Mouse (Mus musculus): ENCODE data around the gene Cyp19a1. TPM values are rescaled to one million over a fixed set of nuclear protein-coding genes. Genes with fewer than 3 reads are reported as not detected.
A peak's percentile ranks its signal among the peaks of the same experiment; 100 is the strongest.

The Cyp19a1 gene
- total and polyA plus RNA-seq, 2 experiments from 2014 or later: 0.19 TPM; not detected in 1

DNA sequence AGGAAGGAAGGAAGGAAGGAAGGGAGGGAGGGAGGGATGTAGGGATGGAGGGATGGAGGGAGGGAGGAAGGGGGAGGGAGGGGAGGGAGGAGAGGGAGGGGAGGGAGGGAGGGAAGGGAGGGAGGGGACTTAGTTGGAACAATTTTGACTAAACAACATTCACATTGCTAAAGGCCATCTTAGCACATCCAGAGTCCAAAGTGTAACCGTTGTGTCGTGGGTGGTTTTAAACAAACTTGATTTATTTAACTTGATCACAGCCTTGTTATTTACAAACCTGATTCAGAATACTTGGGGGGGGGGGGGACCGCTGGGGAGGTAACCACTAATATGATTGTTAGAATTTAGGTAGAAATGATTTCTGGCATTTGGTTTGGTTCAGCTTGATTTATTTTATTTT lies 31.5 kb upstream of the Cyp19a1 start:
- DNase-seq (ENCODE audit: low spot score) (no peak), ATAC-seq (ENCODE audit: low FRiP score) (no peak)
- no peaks in the 10 kb centered on the region for H3K36me3 ChIP-seq (ENCODE audit: insufficient read depth, low read length)
- no peak overlapping the region for H3K9ac ChIP-seq (replicated peaks; ENCODE audit: low read length, poor library complexity, severe bottlenecking)
- no peaks in the 10 kb centered on the region for H3K4me1 ChIP-seq (ENCODE audit: insufficient read depth, low read length)
- no peaks in the 10 kb centered on the region for H3K9me3 ChIP-seq (ENCODE audit: low read length)
- no peaks in the 10 kb centered on the region for H3K27me3 ChIP-seq (ENCODE audit: insufficient read depth, low read length)
- H3K27ac ChIP-seq (ENCODE audit: low read depth, low read length): no peak overlapping the region
- H3K4me2 ChIP-seq (ENCODE audit: low read depth, low read length, poor library complexity, severe bottlenecking): no peak overlapping the region
- TF ChIP-seq CTCF (IDR thresholded peaks at IDR 0.05): no peak
- no peak overlapping the region for H3K4me3 ChIP-seq (ENCODE audit: low read depth, low read length)
- 84% methylated on average over 3 of the region's 3 CpGs for WGBS

DNA sequence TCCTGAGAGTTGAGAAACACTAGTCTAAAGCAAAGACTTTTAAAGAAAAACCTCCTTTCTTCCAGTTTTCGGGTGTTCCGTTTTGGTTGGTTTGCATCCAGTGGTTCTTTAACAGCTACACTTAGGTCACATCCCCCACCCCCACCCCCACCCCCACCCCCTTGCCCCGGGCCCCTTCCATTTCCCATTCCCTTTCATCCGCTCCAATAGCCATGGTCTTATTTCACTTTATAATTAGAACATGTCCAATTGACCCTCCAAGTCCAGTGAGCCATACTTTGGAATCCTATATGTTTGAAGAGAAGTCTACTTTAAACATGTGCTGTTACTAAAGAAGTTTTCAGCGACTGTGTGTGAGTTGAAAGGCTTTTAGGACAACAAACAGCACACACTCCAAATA lies 19.9 kb upstream of the Cyp19a1 start:
- TF ChIP-seq CTCF (IDR thresholded peaks at IDR 0.05): no peak
- Histone ChIP-seq H3K36me3 (ENCODE audit: insufficient read depth, low read length) (no peaks in the 10 kb centered on the region), H3K9ac (replicated peaks; ENCODE audit: low read length, poor library complexity, severe bottlenecking) (no peak overlapping the region), H3K4me2 (ENCODE audit: low read depth, low read length, poor library complexity, severe bottlenecking) (no peak overlapping the region), H3K9me3 (ENCODE audit: low read length) (no peaks in the 10 kb centered on the region), H3K4me1 (ENCODE audit: insufficient read depth, low read length) (peaks cover 4% of the 10 kb centered on the region; the same call in 1 of the 2 replicates), H3K4me3 (ENCODE audit: low read depth, low read length) (no peak overlapping the region), H3K27ac (ENCODE audit: low read depth, low read length) (no peak overlapping the region), H3K27me3 (ENCODE audit: insufficient read depth, low read length) (0 out of 2 replicates have a peak, but pooled peaks cover 3% of the 10 kb centered on the region)
- no peak for ATAC-seq (ENCODE audit: low FRiP score)
- 60% methylated on average over 5 of the region's 5 CpGs for WGBS
- DNase-seq (ENCODE audit: low spot score): no peak

DNA sequence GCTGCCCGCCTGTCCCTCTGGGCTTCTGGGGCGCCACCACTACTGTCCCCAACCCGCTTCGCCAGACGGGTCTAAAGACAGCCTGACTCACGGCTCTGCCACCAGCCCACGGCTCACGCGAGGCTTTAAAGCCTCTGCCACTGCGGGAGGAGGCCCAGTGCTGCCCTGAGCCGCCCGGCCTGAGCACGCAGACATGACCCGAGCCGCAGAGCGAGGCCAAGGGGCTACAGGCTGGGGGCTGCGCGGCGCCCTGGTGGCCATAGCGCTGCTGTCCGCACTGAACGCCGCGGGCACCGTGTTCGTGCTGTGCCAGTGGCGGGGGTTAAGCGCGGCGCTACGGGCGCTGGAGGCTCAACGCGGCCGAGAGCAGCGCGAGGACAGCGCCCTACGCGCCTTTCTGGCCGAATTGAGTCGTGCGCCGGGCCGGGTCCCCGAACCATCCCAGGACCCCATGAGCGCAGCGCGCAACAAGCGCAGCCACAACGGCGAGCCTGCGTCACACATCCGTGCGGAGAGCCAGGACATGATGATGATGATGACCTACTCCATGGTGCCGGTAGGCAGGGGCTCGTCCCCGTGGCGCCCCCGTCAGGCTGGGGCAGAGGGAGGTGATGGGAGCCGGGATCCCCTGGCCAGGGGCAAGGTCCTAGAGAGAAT lies 18.5 kb upstream of the Cyp19a1 start, which contains the start of gene Gldn:
TSS of gene Gldn (plus strand) at position 156 of the 657 bp plus-strand sequence.
- Histone ChIP-seq H3K9me3 (ENCODE audit: low read length) (no peaks in the 10 kb centered on the region), H3K4me3 (ENCODE audit: low read depth, low read length) (peak within 1 kb of the TSS; percentile 51), H3K4me2 (ENCODE audit: low read depth, low read length, poor library complexity, severe bottlenecking) (peak within 1 kb of the TSS; percentile 96), H3K27me3 (ENCODE audit: insufficient read depth, low read length) (0 out of 2 replicates have a peak, but pooled peaks cover 3% of the 10 kb centered on the region), H3K36me3 (ENCODE audit: insufficient read depth, low read length) (no peaks in the 10 kb centered on the region), H3K4me1 (ENCODE audit: insufficient read depth, low read length) (peaks cover 4% of the 10 kb centered on the region; the same call in 1 of the 2 replicates), H3K27ac (ENCODE audit: low read depth, low read length) (no peak within 1 kb of the TSS), H3K9ac (replicated peaks; ENCODE audit: low read length, poor library complexity, severe bottlenecking) (peak within 1 kb of the TSS; percentile 64)
- TF ChIP-seq CTCF (IDR thresholded peaks at IDR 0.05): peak; percentile 34
- WGBS: 3% methylated on average over 57 of the region's 61 CpGs
- DNase-seq (ENCODE audit: low spot score) (peak; percentile 26), ATAC-seq (ENCODE audit: low FRiP score) (peak; percentile 71)

DNA sequence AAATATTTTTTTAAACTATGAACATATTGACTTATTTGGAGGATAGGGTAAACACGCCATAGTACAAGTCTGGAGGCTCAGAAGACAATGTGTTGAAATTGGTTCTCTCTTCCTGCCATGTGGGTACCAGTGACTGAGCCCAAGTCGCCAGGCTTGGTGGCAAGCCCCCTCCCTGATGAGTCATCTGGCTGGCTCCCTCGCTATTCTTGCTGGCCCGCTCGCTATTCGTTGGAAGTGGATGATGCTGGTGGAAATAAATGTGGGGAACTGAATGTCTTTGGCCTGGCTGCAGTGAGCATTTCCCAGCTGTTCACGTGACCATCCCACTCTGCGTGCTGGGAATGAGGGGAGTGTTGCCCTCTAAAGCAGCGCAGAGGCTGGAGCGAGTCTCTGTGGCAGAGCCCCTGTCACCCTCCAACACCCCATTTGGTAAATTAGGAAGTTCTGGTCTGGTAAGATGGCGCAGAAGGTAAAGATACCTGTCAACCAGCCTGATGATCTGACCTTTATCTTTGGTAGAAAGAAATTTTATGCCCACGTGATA lies 11.2 kb upstream of the Cyp19a1 start:
- Histone ChIP-seq H3K4me1 (ENCODE audit: insufficient read depth, low read length) (no peaks in the 10 kb centered on the region), H3K9ac (replicated peaks; ENCODE audit: low read length, poor library complexity, severe bottlenecking) (no peak overlapping the region), H3K36me3 (ENCODE audit: insufficient read depth, low read length) (no peaks in the 10 kb centered on the region), H3K4me3 (ENCODE audit: low read depth, low read length) (no peak overlapping the region), H3K27me3 (ENCODE audit: insufficient read depth, low read length) (no peaks in the 10 kb centered on the region), H3K4me2 (ENCODE audit: low read depth, low read length, poor library complexity, severe bottlenecking) (no peak overlapping the region), H3K27ac (ENCODE audit: low read depth, low read length) (no peak overlapping the region), H3K9me3 (ENCODE audit: low read length) (no peaks in the 10 kb centered on the region)
- 89% methylated on average over 12 of the region's 12 CpGs for WGBS
- DNase-seq (ENCODE audit: low spot score) (no peak), ATAC-seq (ENCODE audit: low FRiP score) (no peak)
- no peak for TF ChIP-seq CTCF (IDR thresholded peaks at IDR 0.05)

DNA sequence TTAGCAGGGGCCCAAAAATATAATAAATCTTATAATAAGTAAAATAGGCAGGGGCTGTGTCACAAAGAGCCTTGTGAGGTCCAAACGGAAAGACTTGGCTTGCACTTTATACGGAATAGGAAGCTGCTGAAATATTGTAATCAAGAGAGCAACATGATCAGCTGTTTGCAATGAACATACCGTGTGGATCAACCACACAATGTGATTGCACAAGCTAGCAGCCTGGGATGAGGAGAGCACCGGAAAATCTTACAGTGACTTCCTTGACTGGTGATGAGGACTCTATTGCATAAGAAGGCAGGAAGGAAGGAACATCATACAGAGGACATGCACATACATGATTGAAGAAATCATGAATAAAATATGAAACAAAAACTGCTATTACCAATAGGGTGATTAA lies 7.4 kb upstream of the Cyp19a1 start:
- Histone ChIP-seq H3K4me3 (ENCODE audit: low read depth, low read length) (no peak overlapping the region), H3K4me1 (ENCODE audit: insufficient read depth, low read length) (no peaks in the 10 kb centered on the region), H3K9me3 (ENCODE audit: low read length) (no peaks in the 10 kb centered on the region), H3K9ac (replicated peaks; ENCODE audit: low read length, poor library complexity, severe bottlenecking) (no peak overlapping the region), H3K4me2 (ENCODE audit: low read depth, low read length, poor library complexity, severe bottlenecking) (no peak overlapping the region), H3K27me3 (ENCODE audit: insufficient read depth, low read length) (no peaks in the 10 kb centered on the region), H3K27ac (ENCODE audit: low read depth, low read length) (no peak overlapping the region), H3K36me3 (ENCODE audit: insufficient read depth, low read length) (no peaks in the 10 kb centered on the region)
- DNase-seq (ENCODE audit: low spot score) (no peak), ATAC-seq (ENCODE audit: low FRiP score) (no peak)
- TF ChIP-seq CTCF (IDR thresholded peaks at IDR 0.05): no peak
- WGBS: 92% methylated on average over 4 of the region's 4 CpGs

DNA sequence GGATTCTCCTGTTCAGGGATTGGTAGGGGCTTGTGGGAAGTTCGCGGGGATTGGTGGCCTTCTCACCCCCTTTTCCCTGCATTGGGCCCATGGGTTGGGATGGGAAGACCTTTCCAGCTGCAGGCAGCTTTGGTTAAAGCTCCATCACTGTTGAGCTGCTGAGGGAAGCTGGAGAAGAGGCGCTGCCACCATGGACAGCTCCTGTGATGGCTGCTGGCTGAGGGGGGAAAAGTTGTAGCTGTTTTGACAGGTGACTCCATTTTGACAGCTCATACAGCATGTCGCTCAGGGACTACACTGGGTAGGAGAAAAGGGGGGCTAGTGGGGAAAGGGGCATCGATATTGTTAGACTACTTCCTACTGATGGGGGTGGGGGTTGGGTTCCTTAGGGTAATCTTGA lies 3.0 kb upstream of the Cyp19a1 start:
- no peak overlapping the region for H3K27ac ChIP-seq (ENCODE audit: low read depth, low read length)
- no peak overlapping the region for H3K4me2 ChIP-seq (ENCODE audit: low read depth, low read length, poor library complexity, severe bottlenecking)
- no peaks in the 10 kb centered on the region for H3K36me3 ChIP-seq (ENCODE audit: insufficient read depth, low read length)
- H3K27me3 ChIP-seq (ENCODE audit: insufficient read depth, low read length): no peaks in the 10 kb centered on the region
- ATAC-seq (ENCODE audit: low FRiP score): no peak
- H3K9me3 ChIP-seq (ENCODE audit: low read length): no peaks in the 10 kb centered on the region
- H3K4me3 ChIP-seq (ENCODE audit: low read depth, low read length): no peak overlapping the region
- H3K9ac ChIP-seq (replicated peaks; ENCODE audit: low read length, poor library complexity, severe bottlenecking): no peak overlapping the region
- no peak for DNase-seq (ENCODE audit: low spot score)
- WGBS: 54% methylated on average over 5 of the region's 5 CpGs
- TF ChIP-seq CTCF (IDR thresholded peaks at IDR 0.05): no peak
- no peaks in the 10 kb centered on the region for H3K4me1 ChIP-seq (ENCODE audit: insufficient read depth, low read length)
